Comparison of ENCODE assay signal across 8 mouse cellular contexts in genomic region chr7:112720143-112720988, GRCm38 (mm10). TPM values are rescaled to one million over a fixed set of nuclear protein-coding genes. Genes with fewer than 3 reads are reported as not detected.
DNase-seq lines count a peak whose midpoint lies in the region; ATAC-seq lines count a peak whose summit lies in the region.

No protein-coding gene starts in this region.

- H3K4me1 ChIP-seq in forebrain, embryonic 14.5 days (ENCODE audit: control insufficient read depth, insufficient read depth, low read length) = peaks cover 33% of the 10 kb centered on the region
- H3K4me1 ChIP-seq in hindbrain, embryonic 15.5 days (replicated peaks) = peaks cover 38% of the 10 kb centered on the region
- H3K4me1 ChIP-seq in stomach, embryonic 15.5 days = peaks cover 22% of the 10 kb centered on the region

- peak overlapping the region; percentile 48 for H3K4me2 ChIP-seq in forebrain, embryonic 14.5 days (ENCODE audit: low read length)
- H3K4me2 ChIP-seq in hindbrain, embryonic 15.5 days = peak overlapping the region; percentile 49
- peak overlapping the region; percentile 48 for H3K4me2 ChIP-seq in stomach, embryonic 15.5 days

- H3K27me3 ChIP-seq in forebrain, embryonic 14.5 days (replicated peaks; ENCODE audit: control insufficient read depth, insufficient read depth, low read length) = no peaks in the 10 kb centered on the region
- H3K27me3 ChIP-seq in hindbrain, embryonic 15.5 days = no peaks in the 10 kb centered on the region
- no peaks in the 10 kb centered on the region for H3K27me3 ChIP-seq in stomach, embryonic 15.5 days (replicated peaks)

- H3K27ac ChIP-seq in forebrain, embryonic 14.5 days (ENCODE audit: low read depth, low read length) = peak overlapping the region; percentile 70
- peak overlapping the region; percentile 34 for H3K27ac ChIP-seq in hindbrain, embryonic 15.5 days (replicated peaks)
- peak overlapping the region; percentile 80 for H3K27ac ChIP-seq in stomach, embryonic 15.5 days

- 6% methylated on average over 23 of the region's 23 CpGs for WGBS in forebrain, embryonic 14.5 days
- 6% methylated on average over 23 of the region's 23 CpGs for WGBS in hindbrain, embryonic 15.5 days
- 7% methylated on average over 23 of the region's 23 CpGs for WGBS in stomach, embryonic 15.5 days

- peak; percentile 88 for DNase-seq in NIH3T3 (ENCODE audit: low read depth)
- peak; percentile 28 for DNase-seq in cerebellum, adult 11 months
- peak; percentile 88 for DNase-seq in forebrain, embryonic 14.5 days (ENCODE audit: low spot score)
- DNase-seq in layer of hippocampus, postnatal 36 days = peak; percentile 62 to 66
- peak; percentile 64 to 84 for DNase-seq in lung, postnatal 4 days
- no peak for DNase-seq in B cell, adult 2 months

- ATAC-seq in forebrain, embryonic 14.5 days = peak; percentile 67
- peak; percentile 61; the same call in 1 of the 2 replicates for ATAC-seq in hindbrain, embryonic 15.5 days (ENCODE audit: low FRiP score, low read depth)
- peak; percentile 66 for ATAC-seq in stomach, embryonic 15.5 days (ENCODE audit: insufficient read depth, low FRiP score, low read depth)

- peak overlapping the region; percentile 14 for H3K4me3 ChIP-seq in forebrain, embryonic 14.5 days (ENCODE audit: low read depth, low read length)
- H3K4me3 ChIP-seq in hindbrain, embryonic 15.5 days = peak overlapping the region; percentile 21
- H3K4me3 ChIP-seq in stomach, embryonic 15.5 days (replicated peaks) = peak overlapping the region; percentile 19

- H3K9me3 ChIP-seq in forebrain, embryonic 14.5 days (replicated peaks; ENCODE audit: control insufficient read depth, low read length) = no peaks in the 10 kb centered on the region
- H3K9me3 ChIP-seq in hindbrain, embryonic 15.5 days = no peaks in the 10 kb centered on the region
- no peaks in the 10 kb centered on the region for H3K9me3 ChIP-seq in stomach, embryonic 15.5 days

- H3K9ac ChIP-seq in forebrain, embryonic 14.5 days (ENCODE audit: low read length) = peak overlapping the region; percentile 17
- H3K9ac ChIP-seq in hindbrain, embryonic 15.5 days = peak overlapping the region; percentile 31; the same call in 1 of the 2 replicates
- H3K9ac ChIP-seq in stomach, embryonic 15.5 days = no peak overlapping the region

- no peaks in the 10 kb centered on the region for H3K36me3 ChIP-seq in forebrain, embryonic 14.5 days (ENCODE audit: control insufficient read depth, insufficient read depth, low read length)
- no peaks in the 10 kb centered on the region for H3K36me3 ChIP-seq in hindbrain, embryonic 15.5 days
- H3K36me3 ChIP-seq in stomach, embryonic 15.5 days = no peaks in the 10 kb centered on the region

RNA-seq across cellular contexts. Expression of gene Tead1, which starts 41.2 kb away (rescaled TPM):
- polyA plus RNA-seq in forebrain, embryonic 14.5 days (2014; fragmentation: Nextera tagmentation; extraction: Ambion mirVana) = 6.0 and 7.8 TPM in 2 replicates
- polyA plus RNA-seq in hindbrain, embryonic 15.5 days (2015; fragmentation: Nextera tagmentation; extraction: Ambion mirVana) = 15.3 and 15.7 TPM in 2 replicates
- total RNA-seq in layer of hippocampus, postnatal 36 days (2021) = 10 to 100 TPM; 27.6 to 29.9 TPM
- 25.7 and 30.2 TPM in 2 replicates for polyA plus RNA-seq in stomach, embryonic 15.5 days (2015; fragmentation: Nextera tagmentation; extraction: Ambion mirVana)

Comparison
In these comparisons a context has a peak if more than half of its experiments do, and no peak if none do; other contexts are left out.
1. DNase-seq: peak in NIH3T3 (single experiment), cerebellum, adult 11 months (single experiment), forebrain, embryonic 14.5 days (single experiment), layer of hippocampus, postnatal 36 days (2 of 2) and lung, postnatal 4 days (2 of 2); none in B cell, adult 2 months (0 of 2).
2. Peak in every context shown above with its lines, with median percentiles within 50 percentile points of each other: ATAC-seq, H3K27ac ChIP-seq, H3K4me2 ChIP-seq and H3K4me3 ChIP-seq.